Mouse (Mus musculus) kidney, adult 10 weeks (tissue): ENCODE results near the gene Slain1. TPM values are rescaled to one million over a fixed set of nuclear protein-coding genes. Genes with fewer than 3 reads are reported as not detected.

Experiments
- polyA plus RNA-seq: library from polyadenylated mRNA; stranded (reverse); fragments of 350-450 nt; fragmentation: Illumina TruSeq; extraction: RNeasy Lipid Tissue Mini Kit (QIAGEN cat#74804); gene quantifications from one replicate; pipeline ENCODE4 v1.2.3, GENCODE M21; 2014; ENCODE audit warnings: low read depth, low replicate concordance

Gene Slain1
- 3.7 TPM for polyA plus RNA-seq

GRCm38 (mm10) chr14:103649896-103650334, at the start of gene Slain1:
Gene Slain1, plus strand, starts transcription at chr14:103650228.

Other genes starting within 250 kb of the Slain1 start
- 34.6 TPM for gene Scel, start 136.9 kb upstream of the Slain1 start, polyA plus RNA-seq
- 38.6 TPM for gene Ednrb, start 194.2 kb downstream of the Slain1 start, polyA plus RNA-seq